Mouse (Mus musculus) CH12.LX (cell line): Measurements from ENCODE around the gene Ptov1. TPM values are rescaled to one million over a fixed set of nuclear protein-coding genes. Genes with fewer than 3 reads are reported as not detected.

Experiments
- DNase-seq: peaks from one replicate; pipeline ENCODE4 v3.0.0-alpha.2; 2013; ENCODE audit errors: extremely low read depth
- H3K27ac ChIP-seq: 2 replicates; pipeline ENCODE4 v1.5.1; 2012; ENCODE audit warnings: low read depth, mild to moderate bottlenecking, control low read depth, moderate library complexity; ENCODE audit not compliant: insufficient read depth
- H3K27me3 ChIP-seq: replicated peaks from 2 replicates; pipeline ENCODE3; 2012; ENCODE audit warnings: inconsistent platforms
- H3K36me3 ChIP-seq, 2 experiments: replicated peaks in 1 of 2; 2 replicates each; pipeline versions ENCODE3 to v1.6.1; 2012; ENCODE audit warnings: inconsistent platforms in 1 of 2, low read length in 1 of 2, mild to moderate bottlenecking in 1 of 2, mixed read lengths in 1 of 2, moderate library complexity in 1 of 2; ENCODE audit not compliant: control insufficient read depth in 1 of 2, insufficient read depth in 1 of 2
- H3K4me1 ChIP-seq, 2 experiments: 2 replicates each; pipeline ENCODE4 v1.6.1; 2012; ENCODE audit warnings: inconsistent platforms in 1 of 2, moderate library complexity in 1 of 2; ENCODE audit not compliant: insufficient read depth in 2 of 2, control insufficient read depth in 1 of 2
- H3K4me2 ChIP-seq: 2 replicates; pipeline ENCODE4 v1.6.1; 2012; ENCODE audit warnings: low read depth, mild to moderate bottlenecking, control low read depth; ENCODE audit not compliant: poor library complexity, insufficient read depth, severe bottlenecking
- H3K4me3 ChIP-seq, 3 experiments: fragments of 150-350 bp in 1 of 3; sonication (generic) in 1 of 3; replicated peaks in 1 of 3; 2 replicates each; pipeline versions ENCODE3 to v1.5.1; 2011 to 2012; ENCODE audit warnings: low read depth in 2 of 3, low read length in 2 of 3, mild to moderate bottlenecking in 2 of 3, moderate library complexity in 2 of 3, control low read depth in 1 of 3, improper control_type of control experiment in 1 of 3, inconsistent platforms in 1 of 3, mixed read lengths in 1 of 3; ENCODE audit not compliant: poor library complexity in 1 of 3
- H3K79me2 ChIP-seq: replicated peaks from 2 replicates; pipeline ENCODE4 v1.6.1; 2012; ENCODE audit warnings: mild to moderate bottlenecking, moderate library complexity; ENCODE audit not compliant: control insufficient read depth, poor library complexity, insufficient read depth, severe bottlenecking; ENCODE audit errors: extremely low read depth
- H3K9ac ChIP-seq: 2 replicates; pipeline ENCODE4 v1.6.1; 2012; ENCODE audit warnings: low read depth, mild to moderate bottlenecking, control low read depth, moderate library complexity; ENCODE audit not compliant: insufficient read depth
- H3K9me3 ChIP-seq: replicated peaks from 2 replicates; pipeline ENCODE3; 2012; ENCODE audit warnings: low read length, inconsistent platforms, mixed read lengths
- BHLHE40 ChIP-seq: IDR thresholded peaks from 2 replicates; pipeline ENCODE4 v1.6.1; 2011; ENCODE audit warnings: mild to moderate bottlenecking, low read depth, low read length, improper control_type of control experiment
- CHD2 ChIP-seq: IDR thresholded peaks from 2 replicates; pipeline ENCODE4 v1.6.1; 2011; ENCODE audit warnings: low read length, improper control_type of control experiment
- E2F4 ChIP-seq: IDR thresholded peaks from 2 replicates; pipeline ENCODE4 v1.6.1; 2011; ENCODE audit warnings: low read depth, low read length, improper control_type of control experiment; ENCODE audit not compliant: insufficient replicate concordance
- EP300 ChIP-seq: IDR thresholded peaks from 2 replicates; pipeline ENCODE4 v1.6.1; 2011; ENCODE audit warnings: low read length, improper control_type of control experiment
- IRF4 ChIP-seq: IDR thresholded peaks from 2 replicates; pipeline ENCODE4 v1.6.1; 2014; ENCODE audit warnings: low read depth, mild to moderate bottlenecking, inconsistent platforms, low read length, improper control_type of control experiment
- JUN ChIP-seq: IDR thresholded peaks from 2 replicates; pipeline ENCODE4 v1.6.1; 2011; ENCODE audit warnings: low read depth, mild to moderate bottlenecking, low read length, improper control_type of control experiment, moderate library complexity; ENCODE audit not compliant: insufficient read depth
- JUND ChIP-seq: conservative IDR thresholded peaks from 2 replicates; pipeline ENCODE4 v1.6.1; 2011; ENCODE audit warnings: low read depth, low read length, improper control_type of control experiment
- KAT2A ChIP-seq: IDR thresholded peaks from 2 replicates; pipeline ENCODE4 v1.6.1; 2012; ENCODE audit warnings: low read length, improper control_type of control experiment, inconsistent platforms; ENCODE audit not compliant: insufficient replicate concordance
- MAFK ChIP-seq: IDR thresholded peaks from 2 replicates; pipeline ENCODE4 v1.6.1; 2011; ENCODE audit warnings: low read length, improper control_type of control experiment; ENCODE audit not compliant: insufficient replicate concordance
- MAX ChIP-seq: IDR thresholded peaks from 2 replicates; pipeline ENCODE4 v1.6.1; 2011; ENCODE audit warnings: low read length, improper control_type of control experiment
- MAZ ChIP-seq: IDR thresholded peaks from 2 replicates; pipeline ENCODE4 v1.6.1; 2012; ENCODE audit warnings: low read depth, mild to moderate bottlenecking, inconsistent platforms, low read length, improper control_type of control experiment, moderate library complexity
- MEF2A ChIP-seq: IDR thresholded peaks from 2 replicates; pipeline ENCODE4 v1.6.1; 2014; ENCODE audit warnings: low read depth, mild to moderate bottlenecking, inconsistent platforms, low read length, improper control_type of control experiment, borderline replicate concordance
- POLR2A ChIP-seq: IDR thresholded peaks from 2 replicates; pipeline ENCODE4 v1.6.1; 2011; ENCODE audit warnings: low read depth, mild to moderate bottlenecking, improper control_type of control experiment, low read length
- POLR2AphosphoS2 ChIP-seq: IDR thresholded peaks from 2 replicates; pipeline ENCODE4 v1.6.1; 2011; ENCODE audit warnings: low read depth, low read length, improper control_type of control experiment
- SIN3A ChIP-seq: IDR thresholded peaks from 2 replicates; pipeline ENCODE4 v1.6.1; 2012; ENCODE audit warnings: low read length, improper control_type of control experiment, inconsistent platforms
- SMC3 ChIP-seq: IDR thresholded peaks from 2 replicates; pipeline ENCODE4 v1.6.1; 2011; ENCODE audit warnings: low read depth, low read length, improper control_type of control experiment
- USF1 ChIP-seq: IDR thresholded peaks from 2 replicates; pipeline ENCODE4 v1.6.1; 2014; ENCODE audit warnings: low read depth, mild to moderate bottlenecking, inconsistent platforms, low read length, improper control_type of control experiment
- ZKSCAN1 ChIP-seq: IDR thresholded peaks from 2 replicates; pipeline ENCODE4 v1.6.1; 2012; ENCODE audit warnings: low read depth, inconsistent platforms, low read length, improper control_type of control experiment, borderline replicate concordance
- ZMIZ1 ChIP-seq: IDR thresholded peaks from 2 replicates; pipeline ENCODE4 v1.6.1; 2012; ENCODE audit warnings: low read depth, mild to moderate bottlenecking, inconsistent platforms, low read length, improper control_type of control experiment
- dilution Hi-C: fragments of 300-500 bp; cut with MboI; formaldehyde crosslinking; loops from 2 replicates; pipeline ENCODE4 v1.14.3; 2020; ENCODE audit warnings: low sequenced_read_pairs; ENCODE audit not compliant: extremely low pct_unique_long_range_greater_than_20kb, extremely low pct_ligation_motif_present
- in situ Hi-C: fragments of 300-500 bp; cut with MboI; formaldehyde crosslinking; loops from 3 replicates; pipeline ENCODE4 v1.14.3; 2019; ENCODE audit warnings: low sequenced_read_pairs, low pct_ligation_motif_present, low pct_unique_long_range_greater_than_20kb, mixed read lengths
- polyA plus RNA-seq: library from polyadenylated mRNA; unstranded; fragments of >175 nt; gene quantifications from 2 replicates; pipeline ENCODE4 v1.2.1, GENCODE M21; 2012; ENCODE audit warnings: low read depth; ENCODE audit not compliant: insufficient read length
- total RNA-seq, 2 experiments: library from RNA; depleted of rRNA; stranded (reverse); fragments of 300-350 nt in 1 of 2; fragments of >200 nt in 1 of 2; gene quantifications; 2 replicates each; pipeline ENCODE4 v1.2.3; 2012 to 2014

The Ptov1 gene
- total and polyA plus RNA-seq, 3 experiments: 5.7 to 21.0 (median 16.8) TPM

GRCm38 (mm10) chr7:44891611-44892010, 22.0 kb upstream of the Ptov1 start:
- no peak for TF ChIP-seq ZMIZ1
- TF ChIP-seq POLR2A: no peak
- TF ChIP-seq MEF2A: no peak
- no peak for TF ChIP-seq IRF4
- no peak for TF ChIP-seq MAFK
- TF ChIP-seq MAX: no peak
- TF ChIP-seq USF1: no peak
- no peak for TF ChIP-seq ZKSCAN1
- no peak for TF ChIP-seq SIN3A
- no peak for TF ChIP-seq CHD2
- no peak for TF ChIP-seq JUND
- TF ChIP-seq MAZ: no peak
- Histone ChIP-seq H3K4me2 (peak overlapping the region; percentile 85), H3K9me3 (no peaks in the 10 kb centered on the region), H3K79me2 (peaks cover 14% of the 10 kb centered on the region), H3K4me1 (peaks cover 10 to 19% of the 10 kb centered on the region in 2 experiments), H3K27ac (no peak overlapping the region), H3K4me3 (peak overlapping the region; percentile 88 to 91 (median 90)), H3K9ac (peak overlapping the region; percentile 94), H3K36me3 (peaks cover 11 to 40% of the 10 kb centered on the region in 2 experiments), H3K27me3 (no peaks in the 10 kb centered on the region)
- in situ Hi-C loops (no loop called here), dilution Hi-C loops (no loop called here)
- no peak for DNase-seq

GRCm38 (mm10) chr7:44890737-44891136, 21.1 kb upstream of the Ptov1 start:
- peaks cover 17 to 49% of the 10 kb centered on the region in 2 experiments for H3K36me3 ChIP-seq
- in situ Hi-C loops: no loop called here
- no peak for TF ChIP-seq POLR2A
- no peak for TF ChIP-seq JUN
- TF ChIP-seq SMC3: no peak
- TF ChIP-seq E2F4: no peak
- no peak for TF ChIP-seq EP300
- TF ChIP-seq POLR2AphosphoS2: no peak
- no peak for TF ChIP-seq BHLHE40
- no peak for TF ChIP-seq ZKSCAN1
- TF ChIP-seq KAT2A: no peak

More at GRCm38 (mm10) chr7:44890737-44891136, 21.1 kb upstream of the Ptov1 start:
- Histone ChIP-seq H3K9ac (peak overlapping the region; percentile 94; the same call in 1 of the 2 replicates), H3K79me2 (peaks cover 14% of the 10 kb centered on the region), H3K27ac (no peak overlapping the region), H3K4me2 (peak overlapping the region; percentile 85; the same call in 1 of the 2 replicates), H3K4me3 (no peak overlapping the region), H3K4me1 (peaks cover 10 to 19% of the 10 kb centered on the region in 2 experiments), H3K9me3 (no peaks in the 10 kb centered on the region), H3K27me3 (no peaks in the 10 kb centered on the region)
- dilution Hi-C loops: no loop called here
- no peak for DNase-seq
